Mouse (Mus musculus) liver, adult 2 months (tissue): ENCODE measurements around the gene Spaca7.

Source experiments
- CTCF ChIP-seq: fragments of 200-500 bp; IDR thresholded peaks from 2 replicates; pipeline ENCODE4 v1.5.1; 2011; ENCODE audit warnings: low read depth, low read length, control low read depth
- POLR2A ChIP-seq: fragments of 200-500 bp; IDR thresholded peaks from 2 replicates; pipeline ENCODE4 v1.6.1; 2011; ENCODE audit warnings: low read length, control low read depth; ENCODE audit not compliant: insufficient read depth; ENCODE audit errors: extremely low read depth

DNA sequence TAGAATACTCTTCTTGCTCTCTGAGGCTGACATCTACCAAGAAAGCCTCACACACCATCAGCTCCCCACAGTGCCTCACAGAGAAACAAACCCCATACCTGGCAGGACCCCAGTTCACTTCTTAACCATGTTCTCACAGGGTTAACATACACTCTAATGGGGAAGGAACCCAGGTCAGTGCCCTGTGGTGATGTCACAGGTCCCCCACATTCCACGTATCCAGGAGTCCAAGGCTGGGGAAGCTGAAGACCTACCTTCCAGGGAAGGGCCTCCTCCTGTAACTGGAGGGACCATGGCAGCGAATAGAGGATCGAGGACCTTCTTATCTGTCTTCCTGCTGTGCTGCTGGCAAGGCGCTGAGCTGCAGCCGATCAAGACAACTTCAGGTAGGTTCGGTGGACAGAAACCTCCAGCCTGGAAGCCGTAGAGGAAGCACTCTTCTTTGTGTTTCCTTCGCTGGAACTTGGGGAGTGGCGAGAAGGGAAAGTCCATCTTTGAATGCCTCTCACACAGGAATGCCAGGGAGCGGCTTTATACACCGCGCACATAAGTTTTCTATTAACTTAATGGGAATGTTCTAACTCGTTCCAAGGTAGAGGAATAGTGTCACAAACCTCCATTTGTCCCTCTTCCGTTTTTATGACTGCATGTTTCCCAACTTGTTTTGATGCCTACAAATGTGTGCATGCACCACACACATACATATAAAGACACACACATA lies at the start of gene Spaca7:
- TF ChIP-seq CTCF (no peak), POLR2A (no peak)
